Mouse (Mus musculus): ENCODE results near the gene S100pbp.

S100pbp gene

DNA sequence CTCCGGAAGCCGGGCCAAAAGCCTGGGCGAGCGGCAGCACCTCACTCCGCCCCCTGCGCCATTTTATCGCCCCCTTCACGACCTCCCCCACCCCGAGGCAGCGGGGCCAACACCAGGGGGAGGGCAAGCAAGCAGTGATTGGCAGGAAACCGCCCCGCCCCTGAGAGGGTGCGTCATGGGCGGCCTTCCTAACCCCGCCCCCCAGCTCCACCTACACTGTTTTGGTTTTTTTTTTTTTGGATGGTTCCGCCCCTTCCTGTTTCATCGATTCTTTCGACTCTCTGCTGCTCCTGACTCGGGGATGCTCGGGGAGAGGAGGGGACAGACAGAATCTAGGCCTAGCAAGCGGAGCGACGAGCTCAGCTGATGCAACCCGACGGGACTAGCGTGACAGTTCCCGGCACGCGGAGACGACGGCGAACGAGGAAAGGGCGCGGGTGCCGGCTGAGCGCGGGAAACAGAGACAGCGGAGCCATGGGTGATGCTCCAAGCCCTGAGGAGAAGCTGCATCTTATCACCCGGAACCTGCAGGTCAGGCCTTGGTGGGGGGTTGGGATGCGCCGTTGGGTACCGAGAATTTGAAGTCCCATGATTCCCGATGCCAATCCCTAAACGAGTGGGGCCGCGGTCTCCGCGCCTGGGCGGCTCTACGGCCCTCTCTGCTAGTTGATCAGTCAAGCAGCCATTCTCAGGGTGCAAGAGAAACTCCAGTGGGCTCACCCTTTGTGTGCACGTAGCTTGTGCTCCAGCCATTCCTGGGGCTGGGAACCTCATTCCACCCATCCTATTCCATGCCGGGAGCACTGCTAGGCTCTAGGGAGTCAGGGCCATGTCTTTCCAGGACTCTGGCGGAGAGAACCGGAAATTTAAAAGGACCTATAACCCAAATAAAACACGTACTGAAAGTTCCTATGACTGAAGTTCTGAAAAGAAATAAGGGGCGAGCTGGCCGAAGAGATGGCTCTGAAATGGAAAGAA lies at the start of gene S100pbp, which contains the start of gene Yars:
S100pbp (minus strand) TSS at position 186 of the 978 bp plus-strand sequence.
Yars (plus strand) TSS at position 219 of the 978 bp plus-strand sequence.
- DNase-seq = peak; percentile 99

DNA sequence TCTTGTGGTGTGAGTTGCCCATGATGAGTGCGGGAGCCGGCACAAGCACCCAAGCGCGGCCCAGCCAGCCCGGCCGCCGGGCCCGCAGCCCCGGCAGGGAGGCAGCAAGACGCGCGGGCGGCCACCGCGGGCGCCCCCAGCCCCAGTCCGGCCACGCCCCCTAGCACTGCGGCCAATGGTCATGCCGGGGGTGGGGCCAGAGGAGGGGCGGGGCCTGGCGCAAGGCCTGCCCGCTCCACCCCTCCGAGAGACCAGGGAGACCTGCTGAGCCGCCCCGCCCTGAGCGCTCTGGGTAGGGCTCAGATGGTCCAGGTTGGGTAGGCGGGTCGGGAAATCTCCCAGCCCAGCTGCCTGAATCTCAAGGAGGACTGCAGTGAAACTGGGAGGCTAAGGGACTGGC lies 49.5 kb upstream of the S100pbp start:
- peak; percentile 92 for DNase-seq

DNA sequence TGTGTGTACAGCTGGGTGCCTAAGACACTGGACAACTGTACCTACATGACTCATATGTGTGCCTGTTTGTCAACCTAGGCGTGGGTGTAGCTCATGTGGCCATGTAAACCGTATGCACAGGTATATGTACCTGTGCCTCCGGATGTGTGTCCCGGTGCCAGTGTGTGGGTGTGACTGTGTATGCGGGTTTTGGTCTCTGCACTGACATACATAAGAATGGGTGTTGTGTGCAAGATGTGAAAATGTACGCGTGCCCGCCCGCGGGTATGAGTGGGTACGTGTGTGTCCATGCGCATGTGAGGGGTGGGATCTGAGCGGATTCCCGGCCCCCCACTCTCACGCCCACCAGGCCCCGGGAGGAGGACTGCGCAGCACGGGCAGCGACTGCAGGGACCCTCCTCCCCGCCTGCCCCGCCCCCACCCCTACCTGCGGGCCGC lies 49.1 kb upstream of the S100pbp start:
- DNase-seq = no peak

GRCm38 (mm10) chr4:129237843-129238441 lies 48.4 kb upstream of the S100pbp start:
- DNase-seq = peak; percentile 76

DNA sequence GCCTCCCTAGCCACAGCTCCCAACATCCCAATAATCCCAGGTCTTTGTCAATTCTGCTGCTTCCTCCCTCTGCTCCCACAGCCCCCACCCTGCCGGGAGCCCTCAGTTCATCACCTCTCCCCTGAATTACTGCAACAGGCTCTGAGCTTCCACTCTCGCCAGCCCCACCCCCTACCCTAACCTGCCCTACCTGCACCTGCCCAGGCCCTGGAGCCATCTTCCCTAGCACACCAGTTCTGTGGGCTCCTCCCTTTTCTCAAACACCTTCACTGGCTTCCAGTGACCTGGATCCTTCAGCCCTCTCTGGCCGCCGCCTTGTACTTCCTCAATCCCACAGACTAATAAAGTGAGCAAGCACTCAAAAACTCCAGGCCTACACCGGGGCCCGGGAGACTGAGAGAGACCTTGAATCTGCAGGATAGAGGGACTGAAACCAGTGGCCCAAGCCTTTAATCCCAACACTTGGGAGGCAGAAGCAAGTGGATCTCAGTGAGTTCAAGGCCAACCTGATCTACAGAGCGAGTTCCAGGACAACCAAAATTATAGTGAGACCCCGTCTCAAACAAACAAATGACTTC lies 46.8 kb upstream of the S100pbp start:
- no peak for DNase-seq

GRCm38 (mm10) chr4:129235147-129235546 lies 45.6 kb upstream of the S100pbp start:
- DNase-seq = no peak

- no peak for DNase-seq
Measured at GRCm38 (mm10) chr4:129234488-129234887, 45.0 kb upstream of the S100pbp start.

- no peak for DNase-seq
Measured at GRCm38 (mm10) chr4:129232561-129233360, 43.2 kb upstream of the S100pbp start.

- DNase-seq = peak; percentile 77
Measured at GRCm38 (mm10) chr4:129231594-129232450, 42.3 kb upstream of the S100pbp start.

- DNase-seq = no peak
Measured at GRCm38 (mm10) chr4:129230926-129231325, 41.4 kb upstream of the S100pbp start.

DNA sequence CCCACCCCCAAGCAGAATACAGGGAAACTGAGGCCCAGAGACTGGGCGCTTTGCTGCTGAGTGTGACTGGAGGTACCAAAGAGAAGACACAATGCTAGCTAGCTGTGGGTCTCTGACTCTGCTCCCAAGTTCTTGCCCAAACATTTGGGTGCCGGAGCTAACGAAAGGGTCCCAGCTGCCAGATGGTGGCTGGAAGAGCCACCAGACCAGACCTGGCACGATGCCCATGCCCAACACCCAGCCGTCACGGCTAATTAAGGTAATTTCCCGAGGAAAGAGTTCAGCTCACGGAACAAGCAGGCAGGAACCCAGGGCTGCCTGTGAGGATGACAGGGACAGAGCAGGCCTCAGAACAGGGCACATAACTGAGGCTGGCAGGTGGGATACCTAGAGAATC lies 38.5 kb upstream of the S100pbp start:
- peak; percentile 63 for DNase-seq

GRCm38 (mm10) chr4:129227170-129227984 lies 37.9 kb upstream of the S100pbp start:
- DNase-seq = peak; percentile 64

DNA sequence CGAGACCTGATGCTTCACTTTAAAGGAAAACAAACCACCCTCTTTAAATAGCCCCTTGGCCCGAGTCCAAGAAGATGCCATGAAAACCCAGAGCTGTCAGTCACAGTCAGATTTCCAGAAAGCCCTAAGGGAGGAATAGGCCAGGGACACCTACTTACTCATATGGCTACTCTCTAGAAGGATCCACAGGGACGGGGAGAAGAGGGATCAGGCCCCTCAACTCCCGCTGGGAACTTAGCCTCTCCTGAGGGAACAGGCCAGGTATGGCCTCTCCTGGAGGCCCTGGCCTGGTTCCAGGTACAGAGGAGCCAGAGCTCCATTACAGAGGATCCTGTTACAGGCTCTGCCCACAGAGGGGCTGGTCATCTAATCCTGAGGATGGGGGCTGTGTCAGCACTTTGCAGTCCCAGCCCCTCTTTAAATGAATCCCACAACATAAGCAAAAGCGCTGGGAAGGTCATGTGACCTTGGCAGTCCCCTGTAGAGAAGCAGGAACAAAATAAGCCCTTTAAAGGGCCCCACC lies 37.0 kb upstream of the S100pbp start:
- DNase-seq = peak; percentile 73

DNA sequence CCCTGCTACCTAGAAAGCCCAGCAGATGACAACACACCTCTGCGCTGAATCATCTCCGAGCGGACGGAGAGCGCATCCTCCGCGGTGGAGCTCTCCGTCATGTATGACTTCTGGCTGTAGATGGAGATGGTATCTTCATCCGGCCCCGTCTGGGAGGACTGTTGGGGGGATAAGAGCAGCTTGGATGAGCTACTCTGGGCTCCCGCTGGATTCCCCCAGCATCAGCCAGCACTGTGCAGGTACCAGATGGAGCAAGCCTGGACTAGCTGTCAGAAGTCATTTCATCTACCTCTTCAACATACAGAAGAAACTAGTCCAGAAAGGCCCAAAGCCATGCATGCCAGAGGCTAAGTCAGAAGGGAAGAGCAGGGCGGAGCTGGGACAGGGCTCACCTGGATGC lies 35.8 kb upstream of the S100pbp start:
- DNase-seq = no peak

DNA sequence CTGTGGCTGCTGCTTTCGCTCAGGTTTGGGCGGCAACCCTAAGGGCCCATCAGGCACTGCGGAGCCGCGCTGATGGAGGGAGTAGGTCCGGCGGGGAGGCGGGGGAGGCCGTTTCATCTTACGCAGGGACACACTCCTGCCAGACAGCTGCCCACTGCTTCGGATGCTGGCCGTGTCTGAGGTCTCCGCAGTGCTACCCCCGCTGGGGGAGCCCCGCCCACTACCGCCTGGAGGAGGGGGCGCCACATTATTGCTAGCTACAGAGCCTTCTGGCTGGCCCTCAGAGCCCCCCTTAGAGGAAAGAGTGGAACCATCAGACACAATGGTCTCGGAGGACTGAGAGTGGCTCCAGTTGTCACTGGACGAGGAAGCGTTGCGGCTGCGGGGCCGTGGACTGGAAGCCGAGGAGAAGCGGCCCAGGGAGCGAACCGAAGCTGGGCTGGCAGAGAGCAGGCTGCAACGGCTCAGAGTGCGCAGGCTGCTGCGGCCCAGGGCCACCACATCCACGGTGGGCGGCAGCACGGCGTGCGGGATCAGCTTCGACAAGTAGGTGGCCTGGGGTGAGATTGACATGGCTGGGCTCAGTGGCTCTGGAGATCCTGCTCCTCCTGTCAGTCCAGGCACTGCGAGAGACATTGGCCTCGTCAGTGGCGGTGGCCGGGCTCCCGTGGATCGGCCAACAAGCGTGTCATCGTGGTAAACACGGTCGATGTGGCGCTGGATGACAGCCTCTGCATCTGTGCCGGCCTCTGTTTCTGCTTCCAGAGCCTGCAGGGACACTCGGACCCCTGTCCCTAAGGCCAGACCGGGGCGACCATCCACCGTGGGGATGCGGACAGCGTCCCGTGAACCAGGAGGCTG lies 34.1 kb upstream of the S100pbp start:
- DNase-seq = no peak

GRCm38 (mm10) chr4:129222019-129222925 lies 32.7 kb upstream of the S100pbp start:
- no peak for DNase-seq

GRCm38 (mm10) chr4:129221097-129222010 lies 31.8 kb upstream of the S100pbp start:
- no peak for DNase-seq

Data from kidney, postnatal 10 days (tissue).